Mouse (Mus musculus) thymus, adult 18-20 months (tissue): Measurements from ENCODE around the gene Hcfc1r1.

Experiments used
- DNase-seq, 2 experiments: peaks; one replicate each; pipeline ENCODE4 v3.0.0; 2022; ENCODE audit warnings: mixed read lengths in 2 of 2

Gene Hcfc1r1

GRCm38 (mm10) chr17:23673424-23674073 lies at the start of gene Hcfc1r1, which contains the start of gene Thoc6:
Gene Hcfc1r1, plus strand, starts transcription at chr17:23673596.
Gene Thoc6, minus strand, starts transcription at chr17:23673882.
- peak; percentile 87 to 93 for DNase-seq

DNA sequence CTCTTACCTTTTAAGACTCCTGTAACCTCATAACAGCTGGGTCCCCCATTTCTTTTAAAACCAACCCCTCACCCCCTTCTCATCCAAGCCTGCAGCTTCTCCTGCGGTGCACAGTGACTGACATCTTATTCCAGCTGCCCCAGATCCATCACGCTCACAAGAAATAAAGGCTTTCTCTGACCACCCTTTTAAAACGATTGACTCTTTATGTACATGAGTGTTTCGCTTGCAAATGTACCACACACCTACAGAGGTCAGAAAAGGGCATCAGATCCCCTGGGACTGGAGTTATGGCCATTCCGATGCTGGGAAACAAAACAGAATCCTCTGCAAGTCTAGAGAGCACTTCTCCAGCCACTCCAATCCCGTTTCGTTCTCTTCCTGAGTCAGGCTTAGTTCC lies 45.6 kb upstream of the Hcfc1r1 start:
- DNase-seq = no peak

DNA sequence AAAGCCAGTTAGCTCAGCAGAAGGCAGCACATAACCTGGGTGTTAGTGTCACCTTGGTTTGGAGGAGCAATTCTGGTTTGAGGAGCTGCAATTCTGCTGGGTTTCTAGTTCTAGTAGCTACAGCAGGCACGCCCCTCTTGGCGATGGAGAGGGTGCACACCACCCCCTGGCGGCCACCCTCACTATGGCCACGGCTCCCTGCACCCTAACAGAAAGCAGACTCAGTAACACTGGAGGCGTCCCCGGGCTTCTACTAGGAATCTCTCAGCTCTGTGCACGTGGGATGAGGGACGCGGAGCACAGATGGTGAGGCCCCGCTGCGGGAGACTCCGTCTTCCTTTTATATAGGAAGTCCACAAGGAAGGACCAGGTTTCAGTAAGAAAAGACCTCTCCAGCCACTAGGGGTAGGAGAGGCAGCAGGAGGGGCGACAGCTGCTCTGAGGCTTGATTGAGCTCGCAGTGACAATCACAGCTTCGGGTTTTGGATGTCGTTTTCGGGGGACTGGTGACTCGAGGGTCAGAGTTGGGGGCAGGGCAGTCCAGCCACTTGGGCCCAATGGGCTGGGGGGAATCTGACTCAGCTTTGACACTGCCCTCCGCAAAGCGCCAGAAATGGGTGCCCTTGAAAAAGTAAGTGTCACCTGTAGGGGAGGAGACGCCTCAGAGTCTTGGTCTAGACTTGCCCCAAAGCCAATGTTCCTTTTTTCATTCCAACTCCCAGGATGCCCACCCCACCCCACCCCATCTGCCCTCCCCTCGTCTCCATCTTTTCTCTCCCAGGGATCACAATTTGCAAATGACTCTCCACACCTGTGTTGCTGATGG lies 43.0 kb upstream of the Hcfc1r1 start:
- DNase-seq = peak; percentile 52 to 53

DNA sequence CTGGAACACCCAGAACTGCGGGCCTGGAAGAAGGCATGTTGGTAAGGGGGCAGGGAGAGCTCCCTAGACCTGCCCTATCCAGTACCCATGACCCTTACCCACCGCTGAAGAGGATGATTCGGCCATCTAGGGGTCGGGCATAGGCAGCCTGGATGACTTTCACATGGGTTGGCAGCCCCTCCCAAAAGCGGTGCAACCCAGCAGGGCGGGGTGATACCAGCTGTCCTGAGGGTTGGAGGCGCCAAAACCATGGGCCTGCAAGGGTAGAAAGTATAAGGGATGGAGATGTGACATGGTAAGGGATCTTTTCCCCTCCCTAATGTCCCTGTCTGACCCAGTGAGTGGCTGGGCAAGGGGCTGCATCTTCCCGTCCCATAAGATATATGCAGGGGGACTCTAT lies 42.2 kb upstream of the Hcfc1r1 start:
- no peak for DNase-seq

DNA sequence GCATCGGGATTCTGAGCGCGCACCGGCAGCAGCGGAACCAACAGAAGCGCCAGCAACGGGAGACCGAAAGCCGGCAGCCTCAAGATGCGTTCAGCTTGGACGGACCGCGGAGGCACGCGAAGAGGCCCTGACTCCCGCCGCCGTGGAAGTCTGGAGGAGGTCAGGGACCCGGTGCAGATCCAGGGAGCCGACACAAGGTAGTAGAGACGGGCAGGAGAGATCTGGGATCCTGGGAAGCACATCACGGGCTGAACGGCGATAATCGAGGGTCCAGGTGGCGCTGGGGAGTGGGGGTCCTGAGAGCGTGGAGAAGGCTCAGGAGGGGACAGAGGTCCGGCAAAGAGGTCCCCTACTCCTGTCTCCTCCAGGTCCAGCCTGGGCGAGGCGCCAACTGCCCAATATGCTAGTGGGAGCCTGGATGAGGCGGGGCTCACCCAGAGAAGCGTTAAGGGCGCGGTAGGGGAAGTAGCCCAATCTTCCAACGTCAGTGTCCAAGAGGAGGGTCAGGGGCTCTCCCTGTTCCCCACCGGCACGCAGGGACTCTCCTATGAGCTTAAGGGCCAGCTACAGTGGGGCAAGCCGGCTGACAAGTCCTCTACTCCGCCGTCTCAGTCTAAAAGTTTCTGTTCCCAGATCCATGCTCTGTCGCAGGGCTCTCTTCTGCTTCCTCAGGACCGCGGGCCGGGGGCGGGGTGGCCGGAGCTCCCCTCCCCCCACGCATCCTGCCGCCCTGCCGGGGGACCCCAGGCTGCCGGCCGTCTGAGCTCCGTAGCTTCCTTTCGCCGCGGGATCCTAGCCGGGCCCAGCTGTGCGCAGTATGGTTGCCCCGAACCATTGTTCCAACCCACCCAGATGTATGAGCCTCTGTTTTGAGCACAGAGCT lies 28.5 kb upstream of the Hcfc1r1 start, which contains the start of gene Mmp25:
Mmp25 (minus strand) TSS at position 665 of the 883 bp plus-strand sequence.
- DNase-seq = no peak

GRCm38 (mm10) chr17:23645894-23646293 lies 27.5 kb upstream of the Hcfc1r1 start:
- DNase-seq = no peak

GRCm38 (mm10) chr17:23651363-23651762 lies 22.0 kb upstream of the Hcfc1r1 start:
- no peak for DNase-seq

DNA sequence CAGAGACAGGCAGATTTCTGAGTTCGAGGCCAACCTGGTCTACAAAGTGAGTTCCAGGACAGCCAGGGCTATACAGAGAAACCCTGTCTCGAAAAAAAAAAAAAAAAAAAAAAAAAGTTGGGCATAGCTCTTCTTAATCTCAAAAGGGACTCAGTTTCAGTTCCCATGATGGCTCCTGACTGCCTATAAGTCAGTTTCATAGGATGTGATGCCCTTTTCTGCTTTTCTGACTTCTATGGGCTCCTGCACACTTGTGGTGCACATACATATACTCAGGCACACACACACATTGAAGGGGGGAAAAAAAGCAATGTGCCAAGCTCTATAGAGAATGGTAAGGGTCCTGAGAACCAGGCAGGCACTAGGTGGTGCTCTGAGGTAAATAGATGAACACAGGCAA lies 20.1 kb upstream of the Hcfc1r1 start:
- no peak for DNase-seq

GRCm38 (mm10) chr17:23654001-23654400 lies 19.4 kb upstream of the Hcfc1r1 start:
- DNase-seq = no peak

DNA sequence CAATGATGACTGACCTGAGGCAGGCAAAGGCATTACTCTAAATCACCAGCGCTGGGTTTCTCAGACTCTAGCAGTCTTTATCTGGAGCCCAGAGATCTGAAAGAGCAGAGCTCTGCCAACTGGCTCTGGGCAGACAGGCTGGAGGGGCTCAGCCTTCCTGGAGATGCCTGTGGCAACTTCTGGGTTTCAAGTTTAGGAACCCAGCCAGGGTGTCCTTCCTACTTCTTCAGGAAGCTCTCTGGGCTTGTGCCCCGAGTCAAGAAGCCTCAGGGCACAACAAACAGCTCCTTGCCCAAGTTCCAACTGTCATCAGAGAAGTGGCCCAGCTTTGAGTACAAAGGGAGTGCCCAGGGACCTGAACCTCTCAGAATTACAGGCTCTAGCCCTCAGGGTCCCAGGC lies 19.0 kb upstream of the Hcfc1r1 start:
- no peak for DNase-seq

DNA sequence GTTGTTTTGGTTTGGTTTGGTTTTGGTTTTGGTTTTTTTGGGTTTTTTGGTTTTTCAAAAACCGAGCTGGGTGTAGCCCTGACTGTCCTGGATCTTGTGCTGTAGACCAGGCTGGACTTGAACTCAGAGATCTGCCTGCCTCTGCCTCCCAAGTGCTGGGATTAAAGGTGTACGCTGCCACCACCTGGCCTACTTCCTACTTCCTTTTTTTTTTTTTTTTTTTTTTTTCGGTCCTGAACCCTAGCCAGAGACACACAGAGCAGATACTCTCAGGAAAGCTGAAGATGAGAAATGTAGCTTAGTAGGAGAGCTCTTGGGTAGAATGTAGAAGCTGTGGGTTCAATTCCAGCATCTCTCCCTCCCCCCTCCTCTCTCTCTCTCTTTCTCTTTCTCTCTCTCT lies 14.9 kb upstream of the Hcfc1r1 start:
- no peak for DNase-seq

GRCm38 (mm10) chr17:23660117-23660875 lies 13.1 kb upstream of the Hcfc1r1 start, which contains the start of gene Bicdl2:
Gene Bicdl2, plus strand, starts transcription at chr17:23660506.
- no peak for DNase-seq

DNA sequence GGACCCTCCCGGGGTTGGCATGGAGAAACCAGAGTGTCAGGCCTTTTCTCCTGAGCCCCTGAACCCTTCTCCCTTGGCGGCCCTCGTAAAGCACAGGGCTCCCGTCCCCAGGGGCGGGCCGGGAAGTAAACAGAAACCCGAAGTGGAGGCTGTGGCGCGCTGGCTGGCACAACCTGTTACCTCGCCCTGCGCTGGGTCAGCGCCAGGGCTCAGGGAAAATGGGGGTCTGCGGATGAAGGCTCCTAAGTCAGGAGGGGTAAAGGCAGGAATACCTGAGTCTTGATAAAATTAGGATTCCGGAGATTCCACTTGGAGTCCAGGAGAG lies 12.6 kb upstream of the Hcfc1r1 start:
- no peak for DNase-seq

- no peak for DNase-seq
Measured at GRCm38 (mm10) chr17:23661526-23661925, 11.9 kb upstream of the Hcfc1r1 start.

- DNase-seq = no peak
Measured at GRCm38 (mm10) chr17:23664556-23665021, 8.8 kb upstream of the Hcfc1r1 start.

- no peak for DNase-seq
Measured at GRCm38 (mm10) chr17:23665511-23665910, 7.9 kb upstream of the Hcfc1r1 start.

- no peak for DNase-seq
Measured at GRCm38 (mm10) chr17:23670516-23671074, 2.8 kb upstream of the Hcfc1r1 start.

GRCm38 (mm10) chr17:23671519-23671918 lies 1.9 kb upstream of the Hcfc1r1 start:
- DNase-seq = no peak

- DNase-seq = no peak
Measured at GRCm38 (mm10) chr17:23672761-23673160, 635 bp upstream of the Hcfc1r1 start.

GRCm38 (mm10) chr17:23674271-23674952 lies 1.0 kb downstream of the Hcfc1r1 start:
- DNase-seq = no peak

DNA sequence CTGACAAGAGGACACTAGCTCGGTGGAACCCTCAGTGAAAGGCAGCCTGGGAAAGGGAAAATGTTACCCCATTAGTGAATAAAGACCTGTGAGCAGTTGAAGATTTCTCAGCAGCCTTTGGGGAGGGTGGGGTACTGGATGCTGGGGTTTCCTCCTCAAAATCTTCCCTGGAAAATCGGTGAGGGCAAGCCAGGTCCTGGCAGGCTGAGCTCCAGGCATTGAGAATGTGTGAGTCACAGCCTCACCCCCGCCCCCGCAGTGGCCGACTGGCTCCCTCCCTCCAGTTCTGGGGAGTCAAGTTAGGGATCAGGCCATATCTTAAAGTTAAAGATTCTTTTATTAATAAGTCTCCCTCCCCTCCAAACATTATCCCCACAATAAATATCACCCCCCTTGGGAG lies 1.7 kb downstream of the Hcfc1r1 start:
- no peak for DNase-seq
